Mouse (Mus musculus) olfactory bulb, adult 2 months (tissue): Measurements from ENCODE around the gene Il1rn.

Source experiments
- CTCF ChIP-seq: fragments of 200-500 bp; IDR thresholded peaks from 2 replicates; pipeline ENCODE4 v1.5.1; 2012; ENCODE audit warnings: low read depth, mild to moderate bottlenecking, low read length, moderate library complexity; ENCODE audit not compliant: insufficient read depth
- POLR2A ChIP-seq: fragments of 200-500 bp; IDR thresholded peaks from 2 replicates; pipeline ENCODE4 v1.6.1; 2012; ENCODE audit warnings: mild to moderate bottlenecking, low read depth, low read length, moderate library complexity; ENCODE audit not compliant: insufficient read depth

DNA sequence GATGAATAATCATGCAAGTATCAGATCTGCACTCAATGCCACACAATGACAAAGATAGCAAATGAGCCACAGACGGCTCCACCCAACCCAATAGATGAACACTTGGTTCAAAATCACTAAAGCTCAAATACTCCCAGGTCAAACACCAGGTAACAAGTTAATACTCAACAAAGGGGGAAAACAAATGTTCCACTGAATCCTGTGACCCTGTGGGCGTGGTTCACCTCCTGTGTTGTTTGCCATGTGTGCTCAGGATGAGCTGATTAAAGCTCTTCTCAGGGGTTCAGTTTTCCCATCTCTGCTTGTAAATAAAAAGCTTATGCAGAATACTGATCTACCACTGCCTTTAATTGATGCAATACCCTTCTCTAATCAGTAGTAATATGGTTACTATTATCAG is 14.5 kb downstream of the Il1rn start:
- TF ChIP-seq POLR2A (no peak), CTCF (no peak)
